In the genomic region with DNA sequence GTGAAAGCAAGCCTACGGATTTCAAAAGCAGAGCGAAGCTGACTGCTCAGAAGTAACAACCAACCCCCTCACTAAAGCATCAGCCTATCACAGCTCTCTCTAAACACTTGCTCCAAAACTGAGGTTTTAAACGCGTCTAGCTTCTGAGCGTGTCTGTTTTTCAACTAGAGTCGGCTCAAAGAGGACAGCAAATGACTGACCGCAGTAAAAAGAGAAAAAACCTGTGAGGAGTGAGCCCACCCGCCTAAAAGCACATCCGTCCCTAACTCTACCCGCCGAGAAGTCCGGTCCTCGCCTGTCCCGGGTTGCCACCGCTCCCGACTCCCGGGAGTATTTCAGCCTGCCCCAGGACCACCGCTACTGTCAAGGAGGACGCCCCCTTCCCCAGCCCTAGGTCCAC, we compare ENCODE assay signal across 7 mouse cellular contexts. TPM values are rescaled to one million over a fixed set of nuclear protein-coding genes. Genes with fewer than 3 reads are reported as not detected.
DNase-seq lines count a peak whose midpoint lies in the region; ATAC-seq lines count a peak whose summit lies in the region.

No protein-coding gene starts in this region.

- no peaks in the 10 kb centered on the region for H3K9me3 ChIP-seq in embryonic facial prominence, embryonic 10.5 days
- H3K9me3 ChIP-seq in limb, embryonic 10.5 days (replicated peaks): no peaks in the 10 kb centered on the region
- no peaks in the 10 kb centered on the region for H3K9me3 ChIP-seq in neural tube, embryonic 15.5 days (replicated peaks)

- peak overlapping the region; percentile 82 for H3K4me3 ChIP-seq in embryonic facial prominence, embryonic 10.5 days
- H3K4me3 ChIP-seq in limb, embryonic 10.5 days: peak overlapping the region; percentile 87
- H3K4me3 ChIP-seq in neural tube, embryonic 15.5 days (replicated peaks): peak overlapping the region; percentile 74

- H3K9ac ChIP-seq in neural tube, embryonic 15.5 days (replicated peaks): peak overlapping the region; percentile 70

- peak overlapping the region; percentile 88 for H3K27ac ChIP-seq in embryonic facial prominence, embryonic 10.5 days (replicated peaks)
- peak overlapping the region; percentile 89 for H3K27ac ChIP-seq in limb, embryonic 10.5 days
- peak overlapping the region; percentile 80 for H3K27ac ChIP-seq in neural tube, embryonic 15.5 days (replicated peaks)

- peak; percentile 76 for ATAC-seq in neural tube, embryonic 15.5 days (ENCODE audit: low FRiP score)
- no peak for ATAC-seq in erythroid progenitor cell, adult 5-6 weeks (replicated peaks; ENCODE audit: low FRiP score, poor library complexity, severe bottlenecking)

- peaks cover 5% of the 10 kb centered on the region; the same call in 1 of the 2 replicates for H3K36me3 ChIP-seq in embryonic facial prominence, embryonic 10.5 days (replicated peaks)
- H3K36me3 ChIP-seq in limb, embryonic 10.5 days: 0 out of 2 replicates have a peak, but pooled peaks cover 2% of the 10 kb centered on the region
- H3K36me3 ChIP-seq in neural tube, embryonic 15.5 days: peaks cover 4% of the 10 kb centered on the region; the same call in 1 of the 2 replicates

- peak; percentile 21 to 26 for DNase-seq in left cerebral cortex, postnatal 36 days (ENCODE audit: low spot score in 2 of 2)
- no peak for DNase-seq in left cerebral cortex, postnatal 4 days
- DNase-seq in NIH3T3 (ENCODE audit: low read depth): peak; percentile 48
- DNase-seq in embryonic facial prominence, embryonic 10.5 days (ENCODE audit: low spot score): no peak
- DNase-seq in limb, embryonic 10.5 days (ENCODE audit: low spot score): no peak

- under 1% methylated on average over 19 of the region's 19 CpGs for WGBS in embryonic facial prominence, embryonic 10.5 days
- WGBS in limb, embryonic 10.5 days: under 1% methylated on average over 19 of the region's 19 CpGs
- WGBS in neural tube, embryonic 15.5 days: 0% methylated on average over 19 of the region's 19 CpGs

- intact Hi-C loops in left cerebral cortex, postnatal 36 days (cut with DNase I): no loop called here
- intact Hi-C loops in left cerebral cortex, postnatal 4 days (cut with DNase I): no loop called here

- no peaks in the 10 kb centered on the region for H3K27me3 ChIP-seq in embryonic facial prominence, embryonic 10.5 days (replicated peaks; ENCODE audit: low read depth, poor library complexity, severe bottlenecking)
- no peaks in the 10 kb centered on the region for H3K27me3 ChIP-seq in limb, embryonic 10.5 days (ENCODE audit: low read depth, poor library complexity, severe bottlenecking)
- no peaks in the 10 kb centered on the region for H3K27me3 ChIP-seq in neural tube, embryonic 15.5 days (replicated peaks)

- peak overlapping the region; percentile 91 for H3K4me2 ChIP-seq in neural tube, embryonic 15.5 days

- H3K4me1 ChIP-seq in embryonic facial prominence, embryonic 10.5 days: peaks cover 12% of the 10 kb centered on the region
- 0 out of 2 replicates have a peak, but pooled peaks cover 3% of the 10 kb centered on the region for H3K4me1 ChIP-seq in limb, embryonic 10.5 days
- H3K4me1 ChIP-seq in neural tube, embryonic 15.5 days: peaks cover 15% of the 10 kb centered on the region

RNA-seq across cellular contexts. Expression of a gene that starts 0.6 kb away (rescaled TPM):
- 1 to 10 TPM; 8.0 to 9.4 TPM for total RNA-seq in left cerebral cortex, postnatal 36 days (2021)
- total RNA-seq in left cerebral cortex, postnatal 4 days (2021): 1 to 10 TPM; 7.9 to 9.8 TPM
- 14.3 and 15.5 TPM in 2 replicates for polyA plus RNA-seq in embryonic facial prominence, embryonic 10.5 days (2016; fragmentation: Nextera tagmentation; extraction: Ambion mirVana)
- 11.0 and 11.9 TPM in 2 replicates for polyA plus RNA-seq in limb, embryonic 10.5 days (2016; fragmentation: Nextera tagmentation; extraction: Ambion mirVana)
- 11.2 and 11.7 TPM in 2 replicates for polyA plus RNA-seq in neural tube, embryonic 15.5 days (2015; fragmentation: Nextera tagmentation; extraction: Ambion mirVana)
- total RNA-seq in erythroid progenitor cell, adult 5-6 weeks (2015; ENCODE audit: low replicate concordance): not detected in 2 replicates
- not detected in 2 replicates for total RNA-seq in erythroid progenitor cell, adult 5-6 weeks (2017; ENCODE audit: low replicate concordance)

RNA-seq across cellular contexts. Expression of a gene that starts 8.5 kb away (rescaled TPM):
- not detected for total RNA-seq in left cerebral cortex, postnatal 36 days (2021)
- not detected for total RNA-seq in left cerebral cortex, postnatal 4 days (2021)
- not detected in 2 replicates for polyA plus RNA-seq in embryonic facial prominence, embryonic 10.5 days (2016; fragmentation: Nextera tagmentation; extraction: Ambion mirVana)
- not detected in 2 replicates for polyA plus RNA-seq in limb, embryonic 10.5 days (2016; fragmentation: Nextera tagmentation; extraction: Ambion mirVana)
- polyA plus RNA-seq in neural tube, embryonic 15.5 days (2015; fragmentation: Nextera tagmentation; extraction: Ambion mirVana): not detected in 2 replicates
- not detected in 2 replicates for total RNA-seq in erythroid progenitor cell, adult 5-6 weeks (2015; ENCODE audit: low replicate concordance)
- total RNA-seq in erythroid progenitor cell, adult 5-6 weeks (2017; ENCODE audit: low replicate concordance): not detected in 2 replicates

RNA-seq across cellular contexts. Expression of a gene that starts 47.2 kb away (rescaled TPM):
- 10 to 100 TPM; 38.9 to 43.5 TPM for total RNA-seq in left cerebral cortex, postnatal 36 days (2021)
- total RNA-seq in left cerebral cortex, postnatal 4 days (2021): 100 to 1,000 TPM; 148 to 152 TPM
- polyA plus RNA-seq in embryonic facial prominence, embryonic 10.5 days (2016; fragmentation: Nextera tagmentation; extraction: Ambion mirVana): 13.5 and 14.7 TPM in 2 replicates
- 9.2 and 9.5 TPM in 2 replicates for polyA plus RNA-seq in limb, embryonic 10.5 days (2016; fragmentation: Nextera tagmentation; extraction: Ambion mirVana)
- polyA plus RNA-seq in neural tube, embryonic 15.5 days (2015; fragmentation: Nextera tagmentation; extraction: Ambion mirVana): 25.7 and 28.2 TPM in 2 replicates
- total RNA-seq in erythroid progenitor cell, adult 5-6 weeks (2015; ENCODE audit: low replicate concordance): not detected in 2 replicates
- total RNA-seq in erythroid progenitor cell, adult 5-6 weeks (2017; ENCODE audit: low replicate concordance): not detected in 2 replicates

Comparison
In these comparisons a context has a peak if more than half of its experiments do, and no peak if none do; other contexts are left out.
1. DNase-seq: peak in left cerebral cortex, postnatal 36 days (2 of 2) and NIH3T3 (single experiment); none in left cerebral cortex, postnatal 4 days (single experiment), embryonic facial prominence, embryonic 10.5 days (single experiment) and limb, embryonic 10.5 days (single experiment).
2. RNA of a gene that starts 0.6 kb away (total RNA-seq): 7.9 to 9.8 TPM in left cerebral cortex, postnatal 4 days and 8.0 to 9.4 TPM in left cerebral cortex, postnatal 36 days; not detected in erythroid progenitor cell, adult 5-6 weeks; every median in the first group is over 4 times any median in the second.
3. RNA of a gene that starts 47.2 kb away (total RNA-seq): 148 to 152 TPM in left cerebral cortex, postnatal 4 days and 38.9 to 43.5 TPM in left cerebral cortex, postnatal 36 days; not detected in erythroid progenitor cell, adult 5-6 weeks; every median in the first group is over 10 times any median in the second.
4. Peak in every context shown above with its lines, with median percentiles within 50 percentile points of each other: H3K27ac ChIP-seq and H3K4me3 ChIP-seq.